Mouse (Mus musculus): Measurements from ENCODE around the gene Gas2l2.

The Gas2l2 gene

DNA sequence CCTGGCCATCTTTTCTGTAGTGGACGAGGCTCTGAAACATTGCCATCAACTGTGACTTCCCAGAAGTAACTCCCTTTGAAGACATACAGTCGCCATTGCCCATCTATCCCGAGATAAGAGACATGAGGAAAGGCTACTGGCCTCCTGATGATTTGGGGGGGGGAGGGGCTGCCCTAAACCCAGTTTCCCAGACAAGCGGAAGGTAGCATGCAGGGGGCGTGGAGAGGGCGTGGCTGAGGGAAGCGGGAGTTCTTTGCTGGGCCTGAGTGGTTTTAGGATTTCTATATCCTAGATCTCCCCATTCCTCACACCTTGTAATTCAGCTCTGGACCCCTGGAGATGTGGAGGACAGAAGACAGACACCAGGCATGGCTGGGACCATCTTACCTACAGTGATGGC, 14.6 kb upstream of the Gas2l2 start:
- no peak for DNase-seq (ENCODE audit: low spot score in 2 of 2)

DNA sequence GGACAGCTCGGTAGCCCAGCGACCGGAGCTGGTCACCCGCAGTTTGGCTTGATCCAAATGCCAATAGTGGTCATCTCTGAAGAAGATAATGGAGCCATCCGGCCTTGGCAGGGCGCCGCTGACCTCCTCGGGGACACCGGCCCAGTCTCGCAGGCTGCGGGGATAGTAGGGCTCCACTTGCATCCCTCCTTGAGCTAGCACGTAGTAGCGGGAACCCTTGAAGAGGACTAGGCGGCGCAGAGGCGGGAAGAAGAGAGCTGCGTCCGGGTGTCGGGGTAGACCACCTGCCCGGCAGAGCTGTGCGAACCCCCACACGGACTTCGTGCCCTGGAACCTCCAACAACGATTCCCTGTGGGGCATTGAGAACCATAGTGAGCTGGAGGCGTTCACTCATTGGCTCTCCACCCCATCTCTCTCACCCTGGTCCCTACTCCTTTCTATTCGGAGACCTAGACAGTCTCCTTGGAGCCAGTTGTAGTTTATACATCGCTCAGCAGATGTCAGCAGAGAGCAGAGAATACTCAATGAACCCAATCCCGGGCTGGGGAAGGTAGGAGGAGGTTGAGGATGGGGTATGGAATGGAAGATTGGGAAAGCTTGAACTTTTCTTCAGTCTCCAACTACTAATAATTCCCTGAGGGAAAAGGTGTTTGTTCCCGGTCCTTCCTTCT, 13.5 kb upstream of the Gas2l2 start:
- DNase-seq (ENCODE audit: low spot score in 2 of 2): peak; percentile 36 to 49

DNA sequence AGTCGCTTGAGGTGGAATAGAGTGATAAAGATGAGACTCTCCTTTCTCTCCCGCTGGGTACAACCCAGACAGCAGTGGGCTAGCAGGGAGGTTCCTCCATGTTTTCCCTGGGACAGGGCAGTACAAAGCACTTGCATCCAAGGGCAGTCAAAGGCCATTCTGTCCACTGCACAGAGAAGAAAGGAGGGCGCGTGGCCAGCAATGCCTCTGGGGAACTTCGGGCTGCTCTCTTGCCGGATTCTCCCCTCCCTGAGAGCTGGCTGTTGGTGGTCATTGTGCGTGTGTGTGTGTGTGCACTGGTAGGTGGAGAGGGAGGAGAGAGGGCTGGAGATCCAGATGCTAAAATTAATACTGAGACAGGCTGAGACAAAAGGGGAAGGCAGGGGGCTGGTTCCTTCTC, 12.0 kb upstream of the Gas2l2 start:
- no peak for DNase-seq (ENCODE audit: low spot score in 2 of 2)

DNA sequence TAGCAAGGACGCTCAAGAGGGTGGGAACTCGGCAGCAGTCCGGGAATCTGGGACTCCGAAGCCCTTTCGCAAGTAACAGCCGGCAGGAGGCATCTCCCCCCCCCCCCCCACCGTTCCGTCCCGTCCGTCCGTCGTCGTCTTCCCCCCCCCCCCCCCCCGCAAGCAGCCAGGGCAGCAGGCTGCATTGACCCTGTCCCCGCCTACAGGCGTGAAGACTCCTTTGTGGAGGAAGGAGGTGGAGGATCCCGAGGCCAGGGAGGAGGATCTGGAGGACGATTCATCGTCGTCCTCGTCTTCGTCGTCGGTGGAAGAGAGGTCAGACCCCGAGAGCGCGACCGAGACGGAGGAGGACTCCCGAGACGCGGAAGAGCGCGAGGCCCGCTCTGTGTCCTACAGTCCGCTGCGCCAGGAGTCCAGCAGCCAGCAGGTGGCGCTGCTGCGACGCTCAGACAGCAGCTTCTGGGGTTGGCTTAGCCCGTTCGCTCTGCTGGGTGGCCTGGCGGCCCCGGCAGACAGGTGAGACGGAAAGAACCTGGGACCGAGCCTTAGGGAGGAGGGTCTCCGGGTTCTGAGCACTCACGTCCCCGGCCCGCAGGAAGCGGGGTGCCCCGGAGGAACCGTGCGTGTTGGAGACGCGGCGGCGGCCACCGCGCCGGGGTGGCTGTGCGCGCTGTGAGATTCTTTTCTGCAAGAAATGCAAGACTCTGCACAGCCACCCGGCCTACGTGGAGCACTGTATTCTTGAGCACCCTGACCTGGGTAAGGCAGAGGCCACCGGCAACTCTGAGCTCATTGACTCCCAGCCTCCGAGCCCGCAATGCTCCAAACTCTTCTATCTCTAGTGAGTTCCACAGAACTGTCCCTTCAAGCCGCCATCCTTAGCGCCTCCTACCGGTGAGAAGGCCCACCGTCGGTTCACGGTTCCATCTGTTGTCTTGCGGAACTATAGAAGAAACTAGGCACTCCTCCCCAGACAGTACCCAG, 11.1 kb upstream of the Gas2l2 start:
- peak; percentile 85 to 88 for DNase-seq (ENCODE audit: low spot score in 2 of 2)

DNA sequence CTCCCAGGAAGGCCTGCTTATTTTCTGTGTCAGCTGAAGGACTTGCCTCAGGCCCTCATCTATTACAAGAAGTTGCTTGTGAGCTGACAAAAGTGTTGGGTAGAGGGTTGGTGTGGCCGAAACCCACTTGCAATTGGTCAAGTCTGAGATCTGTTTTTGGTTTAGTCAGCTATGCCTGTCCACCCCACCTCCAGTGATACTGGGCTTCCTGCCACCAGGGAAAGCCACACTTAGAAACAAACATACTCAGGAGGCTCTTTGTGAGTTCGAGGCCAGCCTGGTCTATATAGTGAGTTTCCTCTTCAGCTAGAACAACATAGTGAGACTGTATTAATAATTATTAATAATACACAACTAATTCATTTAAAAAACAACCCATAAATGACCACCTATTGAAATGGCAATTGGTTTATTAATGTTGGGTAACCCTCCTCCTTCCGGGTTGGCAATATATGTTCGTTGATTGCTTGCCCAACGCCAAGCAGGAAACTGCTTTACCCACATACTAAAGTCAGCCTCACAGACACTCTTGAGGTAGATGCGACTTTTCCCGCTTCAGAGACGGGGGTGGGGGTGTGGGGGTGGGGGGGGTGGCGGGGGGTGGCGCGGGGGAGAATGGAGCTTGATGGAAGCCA, 10.3 kb upstream of the Gas2l2 start:
- peak in 1 of 2 experiments; percentile 14 for DNase-seq (ENCODE audit: low spot score in 2 of 2)

DNA sequence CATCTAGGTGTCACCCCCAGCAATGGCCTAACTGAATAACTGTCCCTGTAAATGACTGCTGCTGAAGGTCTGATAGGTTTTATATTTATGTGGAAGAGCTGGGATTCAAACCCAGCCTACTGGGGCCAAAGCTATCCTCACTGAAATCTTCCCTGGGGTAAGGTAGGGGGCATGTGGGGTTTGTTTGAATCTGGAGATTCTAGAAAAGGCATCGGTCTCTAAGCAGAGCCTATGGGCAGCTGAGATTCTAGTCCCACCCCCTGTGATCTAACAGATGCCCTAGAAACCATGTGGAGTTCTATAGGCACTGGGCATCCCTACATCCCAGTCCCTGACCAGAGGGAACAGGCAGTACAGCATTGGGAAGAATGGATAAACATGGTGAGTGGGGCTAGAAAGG, 8.1 kb upstream of the Gas2l2 start, which contains the start of gene 1700020L24Rik:
Gene 1700020L24Rik (plus strand): TSS at position 301 of the 400 bp plus-strand sequence.
- DNase-seq (ENCODE audit: low spot score in 2 of 2): no peak

DNA sequence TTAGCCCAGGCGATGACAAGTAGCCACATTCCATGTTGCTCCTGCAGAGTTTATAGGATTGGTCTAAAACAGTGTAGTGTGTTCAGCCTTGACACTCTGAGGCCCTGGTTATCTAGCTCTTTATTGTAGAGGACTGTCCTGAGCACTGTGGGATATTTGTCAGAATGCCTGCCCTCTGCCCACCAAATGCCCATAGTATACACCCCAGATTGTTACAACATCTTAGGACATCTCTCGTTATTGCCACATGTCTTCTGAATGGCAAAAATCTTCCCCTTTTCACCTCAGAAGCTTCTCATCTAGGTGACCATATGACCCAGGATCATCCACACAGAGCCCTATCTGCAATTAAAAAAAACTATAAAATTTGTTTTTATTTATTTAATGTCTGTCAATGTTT, 3.3 kb upstream of the Gas2l2 start:
- DNase-seq (ENCODE audit: low spot score in 2 of 2): no peak

DNA sequence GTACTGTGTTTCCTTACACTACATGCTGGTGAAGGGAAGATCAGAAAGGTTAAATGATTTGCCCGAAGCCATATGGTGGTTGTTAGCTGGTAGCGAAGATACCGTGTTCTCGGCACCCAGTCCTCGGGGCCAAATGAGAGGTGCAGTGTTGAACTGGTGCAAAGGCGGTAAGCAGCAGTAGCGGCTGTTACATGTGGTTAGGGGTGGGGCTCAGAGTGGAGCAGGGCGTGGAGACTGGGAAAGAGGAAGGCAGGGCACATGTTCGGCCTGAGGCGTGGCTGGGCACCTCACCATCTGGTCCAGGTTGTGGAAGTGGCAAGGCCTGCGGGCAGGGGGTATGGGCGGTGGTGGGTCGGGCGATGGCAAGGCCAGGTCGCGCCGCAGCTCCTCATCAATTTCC, 2.3 kb downstream of the Gas2l2 start:
- DNase-seq (ENCODE audit: low spot score in 2 of 2): no peak

DNA sequence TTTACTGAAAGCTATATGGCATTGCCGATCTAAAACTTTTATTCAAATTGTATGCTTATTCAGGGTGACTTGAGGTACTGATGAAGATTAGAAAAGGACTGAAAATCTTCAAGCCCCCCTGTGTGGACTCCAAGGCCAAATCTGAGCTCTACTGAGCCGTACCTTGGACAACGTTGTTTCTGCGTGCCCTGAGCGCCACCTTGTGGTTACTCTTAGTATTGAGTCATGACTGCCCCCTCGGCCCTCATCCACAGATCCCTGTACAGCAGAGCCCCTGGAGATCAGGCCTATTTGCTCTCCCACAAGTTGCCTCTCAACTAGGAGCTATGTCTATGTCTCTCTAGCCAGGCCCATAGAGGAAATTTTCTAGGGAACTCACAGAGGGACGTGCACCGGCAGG, 4.6 kb downstream of the Gas2l2 start:
- DNase-seq (ENCODE audit: low spot score in 2 of 2): peak; percentile 56 to 72

DNA sequence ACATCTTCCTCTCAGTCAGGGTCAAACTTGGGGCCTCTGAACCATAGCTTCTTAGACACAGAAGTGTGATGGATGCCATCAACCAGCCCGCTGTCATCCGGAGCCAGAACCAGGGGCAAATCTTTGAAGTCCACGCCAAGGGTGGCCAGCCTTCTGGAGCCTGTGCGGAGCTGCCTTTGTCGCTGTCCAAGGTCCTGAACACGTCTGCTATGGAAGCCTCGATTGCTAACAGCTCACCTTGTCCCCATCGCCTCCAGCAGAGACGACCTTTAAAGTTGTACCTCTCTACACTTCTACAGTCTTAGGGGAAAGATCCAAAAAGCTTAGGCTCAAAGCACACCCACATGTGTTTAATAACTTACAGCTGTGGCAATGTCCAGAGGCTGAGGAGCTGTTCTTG, 8.0 kb downstream of the Gas2l2 start:
- peak; percentile 40 to 50 for DNase-seq (ENCODE audit: low spot score in 2 of 2)

DNA sequence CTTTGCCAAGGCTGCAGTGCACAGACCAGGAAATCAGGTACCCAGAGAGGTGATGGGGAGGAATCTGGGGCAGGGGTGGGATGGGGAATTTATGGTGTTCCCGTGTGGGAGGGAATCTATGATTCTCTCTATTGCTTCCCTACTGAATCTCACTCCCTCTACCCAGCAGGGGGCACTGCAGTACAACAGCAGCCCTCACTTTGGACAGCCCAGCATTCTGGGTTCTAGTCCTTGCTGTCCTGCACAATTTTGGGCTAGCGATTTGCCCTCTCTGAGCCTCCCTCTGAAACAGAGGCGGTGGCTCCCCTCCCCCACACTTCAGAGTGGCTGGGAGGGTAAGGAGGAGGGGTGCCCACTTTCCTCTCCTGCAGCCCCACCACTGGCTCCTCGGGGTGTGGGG, 8.9 kb downstream of the Gas2l2 start:
- no peak for DNase-seq (ENCODE audit: low spot score in 2 of 2)

DNA sequence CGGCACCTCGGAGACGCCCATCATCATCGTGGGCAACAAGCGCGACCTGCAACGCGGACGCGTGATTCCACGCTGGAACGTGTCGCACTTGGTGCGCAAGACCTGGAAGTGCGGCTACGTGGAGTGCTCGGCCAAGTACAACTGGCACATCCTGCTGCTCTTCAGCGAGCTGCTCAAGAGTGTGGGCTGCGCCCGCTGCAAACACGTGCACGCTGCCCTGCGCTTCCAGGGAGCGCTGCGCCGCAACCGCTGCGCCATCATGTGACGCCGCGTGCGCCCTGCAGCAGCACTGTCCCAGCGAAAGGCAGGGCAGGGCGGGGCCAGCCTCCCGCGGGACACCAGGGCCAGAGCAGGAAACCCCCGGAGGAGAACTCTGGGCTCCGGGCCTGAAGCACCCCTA, 10.7 kb downstream of the Gas2l2 start:
- DNase-seq (ENCODE audit: low spot score in 2 of 2): no peak

DNA sequence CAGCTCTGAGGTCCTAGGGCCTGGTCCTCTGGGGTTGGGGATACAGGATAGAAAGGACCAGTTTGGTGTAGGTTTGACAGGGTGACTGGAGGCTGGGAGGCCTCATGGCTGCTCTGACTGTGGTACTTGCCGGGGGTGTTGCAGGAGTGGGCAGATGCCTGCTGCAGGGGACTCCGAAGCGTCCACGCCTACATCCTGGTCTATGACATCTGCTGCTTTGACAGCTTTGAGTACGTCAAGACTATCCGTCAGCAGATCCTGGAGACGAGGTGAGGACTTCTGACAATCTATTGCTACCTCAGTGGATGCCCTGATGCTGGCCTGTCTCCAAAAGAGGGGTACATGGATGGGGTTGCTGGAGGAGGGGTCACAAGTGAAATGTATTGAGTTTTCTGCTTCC, 11.5 kb downstream of the Gas2l2 start:
- DNase-seq (ENCODE audit: low spot score in 2 of 2): no peak

DNA sequence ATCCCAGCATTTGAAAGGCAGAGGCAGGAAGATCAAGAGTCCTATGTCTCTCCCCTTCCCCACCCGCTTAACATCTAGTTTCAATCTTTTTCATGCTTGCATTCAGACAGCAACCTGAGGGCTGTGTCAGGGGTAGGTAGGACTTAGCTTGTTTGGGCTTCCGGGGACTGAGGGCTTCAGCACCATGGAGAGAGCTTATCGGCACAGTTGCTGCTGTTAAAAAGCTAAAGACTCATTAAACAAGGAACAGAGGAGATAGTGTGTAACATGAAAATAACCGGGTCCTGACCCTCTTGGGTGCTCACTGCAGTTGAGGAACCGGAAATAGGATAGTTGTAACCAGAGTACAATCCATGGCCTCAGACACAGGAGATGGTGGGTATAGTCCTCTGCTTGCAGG, 12.2 kb downstream of the Gas2l2 start:
- peak in 1 of 2 experiments; percentile 31 for DNase-seq (ENCODE audit: low spot score in 2 of 2)

DNA sequence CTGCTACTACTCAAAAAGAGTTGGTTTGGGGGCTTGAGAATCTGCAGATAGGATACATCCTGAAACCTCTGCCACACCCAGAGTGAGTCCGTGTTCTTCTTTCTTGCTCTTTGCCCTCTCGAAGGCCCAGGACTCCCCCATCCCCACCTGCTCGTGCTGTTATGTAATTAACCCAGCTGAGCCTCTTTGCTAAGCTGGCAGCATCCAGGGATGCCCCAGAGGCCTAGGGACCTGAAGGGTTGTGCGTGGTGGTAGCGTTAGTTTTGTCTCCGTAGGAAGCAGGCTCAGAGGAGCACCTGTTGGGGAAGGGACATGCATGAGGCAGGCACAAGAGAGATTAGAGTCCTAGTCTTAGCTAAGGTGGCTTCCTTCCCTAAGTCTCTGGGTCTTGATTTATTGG, 18.7 kb downstream of the Gas2l2 start:
- DNase-seq (ENCODE audit: low spot score in 2 of 2): no peak

DNA sequence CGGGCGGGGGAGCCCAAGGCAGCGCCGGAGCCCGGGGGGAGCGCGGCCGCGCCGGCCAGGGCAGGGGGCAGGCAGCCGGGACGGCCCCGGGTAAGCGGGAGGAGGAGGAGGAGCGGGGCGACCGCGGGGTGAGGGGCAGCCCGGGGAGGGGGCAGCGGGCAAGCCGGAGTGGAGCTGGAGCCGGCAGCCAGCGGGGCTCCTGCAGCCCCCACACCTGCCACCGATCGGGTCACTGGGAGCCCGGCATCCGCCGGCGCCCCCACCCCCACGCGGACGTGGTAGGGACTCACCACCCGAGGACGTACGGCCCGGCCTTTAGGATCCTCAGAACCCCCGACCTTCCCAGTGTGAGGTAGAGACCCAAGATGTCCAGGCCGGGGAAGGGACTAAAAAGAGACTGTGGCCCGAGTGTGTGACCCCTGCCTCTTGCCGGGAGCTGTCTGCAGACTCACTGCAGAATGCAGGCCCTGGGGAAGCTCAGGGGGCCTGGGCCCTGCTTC, 19.4 kb downstream of the Gas2l2 start:
- no peak for DNase-seq (ENCODE audit: low spot score in 2 of 2)

DNA sequence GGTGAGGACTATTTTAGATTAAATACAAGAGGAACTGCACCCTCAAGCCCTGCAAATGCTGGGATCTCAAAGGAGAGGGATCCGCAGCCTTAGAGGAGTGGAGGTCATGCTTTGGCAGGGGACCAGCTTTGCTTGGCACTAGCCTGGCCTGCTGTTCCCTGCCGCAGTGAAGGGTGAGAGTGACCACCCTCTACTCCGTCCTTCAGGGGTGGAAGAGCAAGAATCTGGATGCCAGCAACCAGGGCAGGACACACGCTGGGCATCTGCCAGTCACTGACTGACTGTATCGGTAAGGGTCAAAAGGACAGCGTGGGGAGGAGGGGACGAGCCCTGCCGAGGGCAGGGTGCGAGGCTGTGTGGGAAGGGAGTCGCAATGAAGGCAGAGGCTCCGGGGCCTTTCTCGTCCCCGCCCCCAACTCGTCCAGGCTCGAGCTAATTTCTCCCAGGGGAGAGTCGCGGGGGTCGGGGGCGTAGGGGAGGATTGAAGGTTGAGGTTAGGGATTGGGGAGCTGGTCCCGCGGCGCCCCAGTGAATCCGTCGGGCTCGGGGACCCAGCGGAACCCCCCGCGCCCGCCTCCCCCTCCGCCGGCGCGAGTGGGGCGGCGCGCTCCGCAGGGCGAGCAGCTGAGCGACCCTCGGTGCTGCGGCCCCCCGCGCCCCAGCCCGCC, 20.0 kb downstream of the Gas2l2 start, which contains the start of gene Rasl10b:
Gene Rasl10b (plus strand): TSS at position 51 of the 668 bp plus-strand sequence.
- no peak for DNase-seq (ENCODE audit: low spot score in 2 of 2)

DNA sequence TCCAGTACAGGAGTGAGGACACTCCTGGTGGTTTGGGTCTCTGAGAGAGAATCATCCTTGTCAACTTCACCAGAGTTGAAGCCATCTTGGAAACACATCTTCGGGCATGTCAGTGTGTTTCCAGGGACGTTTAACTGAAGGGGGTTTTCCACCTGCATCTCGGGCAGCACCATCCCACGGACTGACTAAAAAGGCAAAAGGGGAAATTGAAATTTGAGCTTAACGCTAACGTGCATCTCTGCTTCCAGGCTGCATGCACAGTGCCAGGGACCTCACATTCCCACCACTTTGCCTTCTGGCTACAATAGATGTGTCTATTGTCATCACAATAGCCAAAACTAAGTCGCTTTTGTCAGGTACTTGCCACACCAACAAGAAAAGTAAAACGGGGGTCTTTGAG, 21.0 kb downstream of the Gas2l2 start:
- DNase-seq (ENCODE audit: low spot score in 2 of 2): no peak

DNA sequence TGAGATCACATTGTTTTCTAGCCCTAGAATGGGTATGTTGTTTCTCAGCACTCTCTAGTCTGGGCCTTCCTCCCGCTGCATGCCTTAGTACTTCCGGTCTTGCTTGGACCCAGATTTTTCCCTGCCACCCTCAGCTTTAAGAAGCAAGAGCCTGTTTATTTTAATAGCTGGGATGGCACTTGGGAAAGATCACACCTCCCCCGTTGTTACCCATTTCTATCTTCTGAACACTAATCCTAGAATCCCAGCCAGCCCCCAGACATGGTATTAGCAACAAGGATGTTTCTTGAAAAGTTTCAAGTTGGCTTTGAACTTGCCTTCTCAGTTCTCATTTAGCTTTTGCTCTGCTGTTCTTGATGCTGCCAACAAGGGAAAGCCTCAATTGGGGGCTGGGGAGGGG, 22.9 kb downstream of the Gas2l2 start:
- DNase-seq (ENCODE audit: low spot score in 2 of 2): no peak

DNA sequence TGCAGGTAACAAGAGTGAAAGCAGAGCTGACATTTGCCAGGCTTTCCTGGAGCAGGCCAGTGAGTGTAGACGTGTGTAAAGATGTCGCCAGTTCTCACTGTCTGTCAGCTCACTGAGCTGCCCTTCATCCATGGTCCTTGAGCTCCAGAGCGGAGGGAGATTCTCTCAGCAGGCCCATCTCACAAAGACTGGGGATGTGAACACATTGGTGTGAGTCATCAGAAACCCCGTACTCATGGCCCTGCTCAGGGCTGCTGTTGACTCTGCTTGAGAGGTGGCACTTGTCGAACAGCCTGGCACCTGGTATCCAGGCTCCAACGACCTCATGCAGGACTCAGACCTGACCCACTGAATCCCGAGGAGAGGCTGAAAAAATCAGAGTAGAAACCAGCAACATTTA, 25.5 kb downstream of the Gas2l2 start:
- DNase-seq (ENCODE audit: low spot score in 2 of 2): no peak

DNA sequence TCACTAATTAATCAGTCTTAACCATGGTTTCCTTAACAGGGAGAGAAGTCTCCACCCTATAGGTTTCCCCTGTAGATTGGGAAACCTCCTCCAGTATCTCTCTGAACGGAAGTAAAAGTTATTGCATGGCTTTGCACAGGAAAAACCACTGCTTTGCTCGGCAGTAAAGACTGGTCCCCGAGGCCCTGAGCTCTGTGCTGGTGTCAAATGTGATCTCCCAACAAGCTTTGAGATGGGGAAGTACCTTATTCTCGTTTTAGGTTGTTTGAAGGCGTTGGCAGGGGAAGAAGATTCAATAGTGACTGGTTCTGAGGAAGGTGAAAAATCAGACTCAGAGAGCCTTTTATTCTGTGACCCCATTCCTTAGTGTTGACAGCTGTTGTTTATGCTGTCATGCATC, 30.5 kb downstream of the Gas2l2 start:
- no peak for DNase-seq (ENCODE audit: low spot score in 2 of 2)

DNA sequence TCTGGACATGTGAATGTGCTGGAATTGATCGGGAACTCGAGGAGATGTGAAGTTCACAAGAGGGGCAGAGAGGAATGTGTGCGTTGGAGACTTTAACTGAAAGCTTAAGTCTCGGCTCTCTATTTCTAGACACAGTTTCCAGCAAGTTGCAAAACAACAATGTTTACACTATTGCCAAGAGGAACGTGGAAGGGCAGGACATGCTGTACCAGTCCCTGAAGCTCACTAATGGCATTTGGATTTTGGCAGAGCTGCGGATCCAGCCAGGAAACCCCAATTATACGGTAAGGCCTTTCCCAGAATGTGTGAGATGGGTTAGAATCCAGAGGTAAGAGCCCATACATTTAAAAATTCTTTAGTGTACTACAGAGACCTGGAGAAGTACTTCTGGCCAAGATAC, 31.6 kb downstream of the Gas2l2 start:
- no peak for DNase-seq (ENCODE audit: low spot score in 2 of 2)

Measured in natural killer cell, adult 2 months (primary cell).